Mouse (Mus musculus): ENCODE results near the gene Prss38.
A peak's percentile ranks its signal among the peaks of the same experiment; 100 is the strongest.
"Not testable (repeated sequence)": the region's sequence is repeated elsewhere in the genome, so short reads cannot be mapped to it uniquely, and the experiment has no call there.

Prss38 gene

GRCm38 (mm10) chr11:59369848-59370247, 5.6 kb downstream of the Prss38 start:
- no peak for DNase-seq (ENCODE audit: low spot score)

- not testable (repeated sequence) for DNase-seq (ENCODE audit: low spot score)
These were observed 7.5 kb downstream of the Prss38 start for GRCm38 (mm10) chr11:59367955-59368354.

GRCm38 (mm10) chr11:59366633-59367032, 8.8 kb downstream of the Prss38 start:
- DNase-seq (ENCODE audit: low spot score), result no peak

- DNase-seq (ENCODE audit: low spot score), result no peak
These were observed 9.4 kb downstream of the Prss38 start for GRCm38 (mm10) chr11:59366031-59366430.

GRCm38 (mm10) chr11:59364417-59364816, 11.0 kb downstream of the Prss38 start:
- no peak for DNase-seq (ENCODE audit: low spot score)

- DNase-seq (ENCODE audit: low spot score), result no peak
These were observed 11.4 kb downstream of the Prss38 start for GRCm38 (mm10) chr11:59364007-59364406.

GRCm38 (mm10) chr11:59361291-59361690, 14.2 kb downstream of the Prss38 start:
- no peak for DNase-seq (ENCODE audit: low spot score)

- DNase-seq (ENCODE audit: low spot score), result no peak
These were observed 18.6 kb downstream of the Prss38 start for GRCm38 (mm10) chr11:59356874-59357289.

- DNase-seq (ENCODE audit: low spot score), result no peak
These were observed 20.7 kb downstream of the Prss38 start for GRCm38 (mm10) chr11:59354793-59355192.

- no peak for DNase-seq (ENCODE audit: low spot score)
These were observed 25.1 kb downstream of the Prss38 start for GRCm38 (mm10) chr11:59350326-59350725.

- peak; percentile 50 for DNase-seq (ENCODE audit: low spot score)
These were observed 29.1 kb downstream of the Prss38 start for GRCm38 (mm10) chr11:59346166-59346910.

GRCm38 (mm10) chr11:59342956-59343355, 32.5 kb downstream of the Prss38 start:
- DNase-seq (ENCODE audit: low spot score), result no peak

- DNase-seq (ENCODE audit: low spot score), result no peak
These were observed 36.7 kb downstream of the Prss38 start for GRCm38 (mm10) chr11:59338736-59339120.

GRCm38 (mm10) chr11:59337955-59338735, 37.3 kb downstream of the Prss38 start:
- DNase-seq (ENCODE audit: low spot score), result no peak

GRCm38 (mm10) chr11:59336381-59336780, 39.1 kb downstream of the Prss38 start:
- no peak for DNase-seq (ENCODE audit: low spot score)

- DNase-seq (ENCODE audit: low spot score), result no peak
These were observed 39.5 kb downstream of the Prss38 start for GRCm38 (mm10) chr11:59335942-59336341.

GRCm38 (mm10) chr11:59335150-59335549, 40.3 kb downstream of the Prss38 start:
- DNase-seq (ENCODE audit: low spot score), result no peak

GRCm38 (mm10) chr11:59332938-59333337, 42.5 kb downstream of the Prss38 start:
- no peak for DNase-seq (ENCODE audit: low spot score)

- no peak for DNase-seq (ENCODE audit: low spot score)
These were observed 44.1 kb downstream of the Prss38 start for GRCm38 (mm10) chr11:59331167-59331869.

- DNase-seq (ENCODE audit: low spot score), result no peak
These were observed 44.9 kb downstream of the Prss38 start for GRCm38 (mm10) chr11:59330560-59330959.

- no peak for DNase-seq (ENCODE audit: low spot score)
These were observed 45.8 kb downstream of the Prss38 start for GRCm38 (mm10) chr11:59329616-59330015.

- no peak for DNase-seq (ENCODE audit: low spot score)
These were observed 47.8 kb downstream of the Prss38 start for GRCm38 (mm10) chr11:59327625-59328024.

GRCm38 (mm10) chr11:59324777-59325176, 50.7 kb downstream of the Prss38 start:
- DNase-seq (ENCODE audit: low spot score), result no peak

Measured in ovary, postnatal 14 days (tissue).